Mouse (Mus musculus) testis, adult 2 months (tissue): ENCODE data around the gene Txlng.

Experiments used
- CTCF ChIP-seq: fragments of 200-500 bp; IDR thresholded peaks from 2 replicates; pipeline ENCODE4 v1.5.1; 2012; ENCODE audit warnings: low read depth, mild to moderate bottlenecking, inconsistent platforms, low read length, moderate library complexity; ENCODE audit not compliant: control insufficient read depth, insufficient read depth, insufficient replicate concordance
- POLR2A ChIP-seq: fragments of 200-500 bp; IDR thresholded peaks from 2 replicates; pipeline ENCODE4 v1.6.1; 2012; ENCODE audit warnings: low read depth, mild to moderate bottlenecking, inconsistent platforms, low read length, moderate library complexity; ENCODE audit not compliant: control insufficient read depth

- TF ChIP-seq CTCF (no peak), POLR2A (no peak)
Observed at GRCm38 (mm10) chrX:162736140-162736659, 93.1 kb downstream of the Txlng start.
